Mouse (Mus musculus) stomach, embryonic 14.5 days (tissue): ENCODE results near the gene Ube4b. TPM values are rescaled to one million over a fixed set of nuclear protein-coding genes. Genes with fewer than 3 reads are reported as not detected.

Experiments
- ATAC-seq: fragments of 200-750 bp; cut with Nextera tagmentation; 2 replicates; pipeline ENCODE4 v1.8.0; 2017; ENCODE audit warnings: low read depth, moderate TSS enrichment; ENCODE audit not compliant: insufficient number of reproducible peaks, insufficient read depth, low FRiP score
- H3K27ac ChIP-seq: fragments of 300-500 bp; sonication (generic); 2 replicates; pipeline ENCODE4 v1.5.1; 2014; ENCODE audit warnings: mild to moderate bottlenecking, low read length, moderate library complexity, mixed read lengths
- H3K27me3 ChIP-seq: fragments of 300-500 bp; sonication (generic); 2 replicates; pipeline ENCODE4 v1.6.1; 2014; ENCODE audit warnings: low read length, control low read depth, mixed read lengths; ENCODE audit not compliant: control insufficient read depth, insufficient read depth
- H3K36me3 ChIP-seq: fragments of 300-500 bp; sonication (generic); 2 replicates; pipeline ENCODE4 v1.6.1; 2014; ENCODE audit warnings: mild to moderate bottlenecking, control low read depth, low read length, moderate library complexity, mixed read lengths; ENCODE audit not compliant: control insufficient read depth, insufficient read depth
- H3K4me1 ChIP-seq: fragments of 300-500 bp; sonication (generic); 2 replicates; pipeline ENCODE4 v1.6.1; 2014; ENCODE audit warnings: low read length, control low read depth, mixed read lengths; ENCODE audit not compliant: control insufficient read depth, insufficient read depth
- H3K4me2 ChIP-seq: fragments of 300-500 bp; sonication (generic); replicated peaks from 2 replicates; pipeline ENCODE4 v1.6.1; 2014; ENCODE audit warnings: low read depth, low read length, control low read depth
- H3K4me3 ChIP-seq: fragments of 300-500 bp; sonication (generic); 2 replicates; pipeline ENCODE4 v1.5.1; 2014; ENCODE audit warnings: low read depth, low read length, control low read depth
- H3K9ac ChIP-seq: fragments of 300-500 bp; sonication (generic); replicated peaks from 2 replicates; pipeline ENCODE4 v1.6.1; 2014; ENCODE audit warnings: low read depth, mild to moderate bottlenecking, control low read depth, low read length, moderate library complexity, mixed read lengths
- H3K9me3 ChIP-seq: fragments of 300-500 bp; sonication (generic); 2 replicates; pipeline ENCODE4 v1.6.1; 2016; ENCODE audit warnings: low read depth, low read length, control low read depth; ENCODE audit not compliant: control insufficient read depth
- WGBS: fragments of 180-500 bp; shearing (Covaris S2); extraction: QIAGEN DNeasy Blood & Tissue Kit; methylation state at CpG from one replicate; pipeline ENCODE4 v1.1.7; 2014; 5-methylcytosine and 5-hydroxymethylcytosine counted together
- polyA plus RNA-seq: library from polyadenylated mRNA; unstranded; fragments of >200 nt; fragmentation: Nextera tagmentation; extraction: Ambion mirVana; gene quantifications from 2 replicates; pipeline ENCODE4 v1.2.1, GENCODE M21; 2014

Ube4b gene
- polyA plus RNA-seq, 1 experiment from 2014 or later: 44.3 TPM

DNA sequence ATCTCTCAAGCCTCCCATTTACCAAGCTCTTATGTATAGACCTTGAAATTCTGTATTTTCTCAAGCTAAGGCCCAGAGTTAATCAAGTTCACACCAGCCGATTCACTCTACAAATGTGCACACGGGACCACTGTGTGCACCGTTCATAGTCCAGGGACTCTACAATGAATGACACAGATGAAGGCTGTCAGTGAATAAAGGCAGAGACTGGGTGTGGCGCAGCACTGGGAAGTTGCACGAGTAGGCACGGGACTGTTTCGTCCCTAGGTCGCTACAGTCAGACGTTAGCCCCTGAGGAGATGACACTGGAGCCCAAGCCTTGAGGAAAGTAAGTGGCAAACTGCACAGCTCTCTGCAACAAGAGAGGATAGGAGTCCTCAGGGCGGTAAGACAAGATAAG is 50.5 kb downstream of the Ube4b start:
- Histone ChIP-seq H3K4me3 (no peak overlapping the region), H3K9me3 (no peaks in the 10 kb centered on the region), H3K9ac (no peak overlapping the region), H3K4me1 (no peaks in the 10 kb centered on the region), H3K27me3 (no peaks in the 10 kb centered on the region), H3K27ac (no peak overlapping the region), H3K36me3 (peaks cover 57% of the 10 kb centered on the region), H3K4me2 (no peak overlapping the region)
- no peak for ATAC-seq
- WGBS: 84% methylated on average over 10 of the region's 10 CpGs

DNA sequence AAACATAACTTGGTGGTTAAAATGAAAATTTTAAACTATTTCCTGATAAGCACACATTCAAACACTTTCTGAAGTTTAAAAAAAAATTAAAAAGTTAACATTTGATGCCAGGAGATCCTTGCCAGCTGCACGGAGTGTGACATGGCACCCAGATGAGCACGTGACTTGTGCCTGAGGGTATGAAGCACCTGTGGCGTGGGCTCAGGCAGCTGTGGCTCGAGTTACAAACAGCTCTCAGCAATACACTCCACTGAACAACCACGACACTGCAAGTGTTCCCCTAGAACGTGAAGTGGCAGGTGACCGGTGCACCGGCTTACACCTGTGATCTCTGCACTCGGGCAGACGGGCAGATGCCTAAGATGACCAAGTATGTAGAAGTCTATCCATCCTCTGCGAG is 51.9 kb downstream of the Ube4b start:
- no peak overlapping the region for H3K4me2 ChIP-seq
- no peak overlapping the region for H3K27ac ChIP-seq
- H3K27me3 ChIP-seq: no peaks in the 10 kb centered on the region
- no peak for ATAC-seq
- 82% methylated on average over 11 of the region's 11 CpGs for WGBS
- no peak overlapping the region for H3K9ac ChIP-seq
- no peaks in the 10 kb centered on the region for H3K9me3 ChIP-seq
- no peaks in the 10 kb centered on the region for H3K4me1 ChIP-seq
- H3K36me3 ChIP-seq: peaks cover 61% of the 10 kb centered on the region
- no peak overlapping the region for H3K4me3 ChIP-seq

DNA sequence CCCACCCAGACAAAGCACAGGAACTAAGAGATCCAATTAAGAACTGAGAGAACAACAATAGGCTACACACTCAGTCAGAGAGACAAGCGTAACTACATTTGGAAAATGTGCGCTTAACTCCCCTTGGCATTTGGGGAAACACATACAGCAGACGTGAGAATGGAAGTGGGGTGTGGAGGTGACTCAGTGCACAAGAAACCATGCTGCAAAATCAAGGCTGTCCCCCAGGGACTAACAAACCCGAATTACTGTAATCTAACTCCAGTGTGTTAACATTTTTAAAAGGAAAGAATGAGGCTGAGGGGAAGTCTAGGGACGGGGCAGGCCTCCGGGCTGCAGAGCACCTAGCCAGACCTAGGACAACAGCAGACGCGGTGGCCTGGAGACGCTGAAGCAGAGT is 52.6 kb downstream of the Ube4b start:
- H3K4me2 ChIP-seq: no peak overlapping the region
- no peaks in the 10 kb centered on the region for H3K4me1 ChIP-seq
- no peak overlapping the region for H3K9ac ChIP-seq
- WGBS: 83% methylated on average over 9 of the region's 9 CpGs
- H3K4me3 ChIP-seq: no peak overlapping the region
- no peaks in the 10 kb centered on the region for H3K9me3 ChIP-seq
- H3K36me3 ChIP-seq: peaks cover 64% of the 10 kb centered on the region
- no peak overlapping the region for H3K27ac ChIP-seq
- ATAC-seq: no peak
- H3K27me3 ChIP-seq: no peaks in the 10 kb centered on the region

DNA sequence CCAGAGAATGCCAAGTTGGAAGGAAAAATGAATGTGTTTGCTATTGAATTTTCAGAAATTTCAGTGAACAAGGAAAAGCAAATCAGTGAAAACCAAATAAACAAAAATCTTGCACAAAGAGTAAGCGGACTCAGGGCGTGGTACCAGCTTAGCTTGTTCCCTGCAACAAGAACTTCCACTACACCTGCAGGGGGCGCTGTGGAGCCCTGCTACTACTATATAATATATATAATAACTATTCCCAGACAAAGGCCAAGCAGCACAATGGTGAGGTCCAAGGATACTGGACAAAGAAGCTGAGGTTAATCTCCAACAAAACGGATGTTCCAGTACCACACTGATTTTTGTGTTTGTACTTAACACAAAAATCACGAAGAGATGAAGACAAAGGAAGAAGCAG is 53.1 kb downstream of the Ube4b start:
- Histone ChIP-seq H3K27me3 (no peaks in the 10 kb centered on the region), H3K27ac (no peak overlapping the region), H3K4me1 (no peaks in the 10 kb centered on the region), H3K4me3 (no peak overlapping the region), H3K9ac (no peak overlapping the region), H3K36me3 (peaks cover 59% of the 10 kb centered on the region), H3K9me3 (no peaks in the 10 kb centered on the region), H3K4me2 (no peak overlapping the region)
- WGBS: 67% methylated on average over 5 of the region's 5 CpGs
- no peak for ATAC-seq

DNA sequence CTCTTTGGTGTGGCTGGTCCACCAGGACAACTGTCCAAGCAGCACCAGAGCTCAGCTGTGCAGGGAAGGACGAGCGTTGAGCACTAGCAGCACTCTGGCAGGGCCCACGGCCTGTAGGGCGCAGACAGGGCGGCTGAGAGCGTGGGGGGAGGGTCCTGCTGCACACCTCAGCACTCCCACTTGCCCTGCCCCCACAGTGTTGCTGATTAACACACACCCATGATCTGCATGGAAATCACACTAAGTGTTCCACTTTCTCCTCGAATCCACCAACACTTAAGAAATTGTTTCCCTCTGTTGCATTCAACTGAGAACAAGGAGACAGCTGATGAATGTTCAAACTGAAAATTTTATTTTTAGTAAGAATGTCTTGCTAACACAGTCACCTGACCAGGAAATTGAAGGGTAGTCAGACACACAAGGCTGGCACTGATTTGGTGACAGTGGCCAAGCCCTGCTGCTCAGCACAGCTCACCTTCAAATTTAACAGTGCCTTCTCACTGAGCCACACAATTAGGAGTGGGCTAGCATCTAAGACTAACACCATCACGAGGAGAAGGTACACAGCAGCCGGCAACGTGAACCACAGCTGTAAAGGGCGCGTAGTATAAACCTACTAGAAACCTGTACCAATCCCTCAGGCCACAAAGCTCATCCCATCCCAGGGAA is 60.7 kb downstream of the Ube4b start:
- Histone ChIP-seq H3K4me2 (no peak overlapping the region), H3K4me1 (no peaks in the 10 kb centered on the region), H3K36me3 (peaks cover 60% of the 10 kb centered on the region), H3K27ac (no peak overlapping the region), H3K4me3 (no peak overlapping the region), H3K9ac (no peak overlapping the region), H3K27me3 (no peaks in the 10 kb centered on the region), H3K9me3 (no peaks in the 10 kb centered on the region)
- no peak for ATAC-seq
- 81% methylated on average over 12 of the region's 12 CpGs for WGBS

DNA sequence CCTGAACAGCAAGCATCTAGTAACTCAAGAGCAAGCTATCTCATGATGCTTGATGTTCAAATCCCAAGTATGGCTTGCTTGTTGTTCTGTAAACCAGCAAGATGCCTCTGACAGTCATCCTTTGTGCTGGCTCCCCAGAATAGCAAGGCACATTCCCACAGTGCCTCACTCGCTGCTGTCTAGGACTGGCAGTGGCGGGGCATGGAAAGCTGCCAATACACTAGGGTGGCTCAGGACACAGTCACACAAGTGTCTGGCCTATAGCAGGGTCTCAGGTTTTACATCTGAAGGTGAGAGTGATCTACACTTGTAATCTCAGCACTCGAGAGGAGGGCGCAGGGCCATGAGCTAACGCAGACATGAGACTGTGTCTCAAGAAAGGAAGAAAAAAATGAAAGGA is 61.7 kb downstream of the Ube4b start:
- 93% methylated on average over 5 of the region's 5 CpGs for WGBS
- Histone ChIP-seq H3K27ac (no peak overlapping the region), H3K4me1 (no peaks in the 10 kb centered on the region), H3K9ac (no peak overlapping the region), H3K9me3 (no peaks in the 10 kb centered on the region), H3K4me3 (no peak overlapping the region), H3K27me3 (no peaks in the 10 kb centered on the region), H3K4me2 (no peak overlapping the region), H3K36me3 (peaks cover 59% of the 10 kb centered on the region)
- ATAC-seq: no peak

DNA sequence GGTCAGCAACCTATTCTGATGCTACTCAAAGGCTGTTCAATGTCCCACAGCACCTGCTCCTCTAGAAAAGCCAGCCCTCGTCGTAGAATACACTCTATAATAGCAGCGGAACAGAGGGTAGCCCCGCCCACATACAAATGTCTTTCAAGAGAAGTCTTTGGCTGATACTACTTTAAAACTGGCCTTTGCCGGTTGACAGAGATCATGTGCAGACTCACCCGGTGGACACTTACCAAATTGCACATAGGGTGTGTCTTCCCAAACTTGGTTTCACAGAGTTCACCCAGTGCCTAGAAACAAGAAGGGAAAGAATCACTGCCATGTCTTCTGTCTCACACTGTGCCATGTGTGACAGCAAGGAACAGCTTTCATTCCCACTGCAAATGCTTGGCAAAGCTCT is 65.5 kb downstream of the Ube4b start:
- H3K4me3 ChIP-seq: no peak overlapping the region
- no peaks in the 10 kb centered on the region for H3K27me3 ChIP-seq
- peaks cover 71% of the 10 kb centered on the region for H3K36me3 ChIP-seq
- no peak overlapping the region for H3K9ac ChIP-seq
- no peak overlapping the region for H3K27ac ChIP-seq
- H3K4me1 ChIP-seq: no peaks in the 10 kb centered on the region
- no peak overlapping the region for H3K4me2 ChIP-seq
- no peaks in the 10 kb centered on the region for H3K9me3 ChIP-seq
- 67% methylated on average over 6 of the region's 6 CpGs for WGBS
- no peak for ATAC-seq

DNA sequence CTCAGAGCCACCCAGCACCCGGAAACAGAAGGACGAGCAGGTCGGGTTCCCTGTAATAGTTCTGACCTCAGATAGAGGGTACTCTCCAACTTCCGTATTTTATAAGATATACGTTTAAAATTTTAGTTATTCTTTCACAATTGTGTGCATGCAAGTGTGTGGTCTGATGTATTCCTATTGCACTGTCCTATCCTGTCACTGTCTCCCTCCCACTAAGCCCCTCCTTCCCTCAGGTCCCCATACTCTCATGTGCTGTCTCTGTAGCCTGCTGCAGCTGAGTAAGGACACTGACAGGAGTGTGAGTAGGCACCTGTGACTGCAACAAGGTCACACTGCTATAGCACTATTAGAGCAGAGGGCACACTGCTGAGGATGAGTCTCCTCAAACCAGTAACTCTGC is 65.9 kb downstream of the Ube4b start:
- Histone ChIP-seq H3K36me3 (peaks cover 74% of the 10 kb centered on the region), H3K4me3 (no peak overlapping the region), H3K27me3 (no peaks in the 10 kb centered on the region), H3K9me3 (no peaks in the 10 kb centered on the region), H3K4me1 (no peaks in the 10 kb centered on the region), H3K27ac (no peak overlapping the region), H3K4me2 (no peak overlapping the region), H3K9ac (no peak overlapping the region)
- WGBS: 98% methylated on average over 5 of the region's 5 CpGs
- no peak for ATAC-seq

DNA sequence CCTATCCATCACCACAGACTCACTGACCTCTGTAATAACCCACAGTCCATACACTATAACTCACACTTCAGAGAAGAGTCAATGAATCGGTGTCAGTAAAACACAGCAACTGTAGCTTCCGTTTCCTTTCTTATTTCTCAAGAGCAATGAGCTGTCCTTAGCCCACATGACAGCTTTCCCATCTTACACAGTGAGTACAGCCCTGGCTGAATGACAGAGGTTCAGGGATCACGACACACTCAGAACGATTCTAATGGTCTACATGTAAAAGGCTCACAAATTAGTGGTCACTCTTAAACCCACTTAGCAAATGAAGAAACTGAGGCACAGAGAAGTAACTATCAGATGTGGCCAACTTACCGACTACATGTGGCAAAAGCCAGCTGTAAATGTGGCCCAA is 68.6 kb downstream of the Ube4b start:
- WGBS: 93% methylated on average over 5 of the region's 5 CpGs
- H3K9me3 ChIP-seq: no peaks in the 10 kb centered on the region
- H3K4me3 ChIP-seq: no peak overlapping the region
- peaks cover 76% of the 10 kb centered on the region for H3K36me3 ChIP-seq
- H3K9ac ChIP-seq: no peak overlapping the region
- no peaks in the 10 kb centered on the region for H3K27me3 ChIP-seq
- H3K4me2 ChIP-seq: no peak overlapping the region
- H3K4me1 ChIP-seq: no peaks in the 10 kb centered on the region
- no peak for ATAC-seq
- no peak overlapping the region for H3K27ac ChIP-seq
